Mouse (Mus musculus): Measurements from ENCODE around the gene Rnf130. TPM values are rescaled to one million over a fixed set of nuclear protein-coding genes. Genes with fewer than 3 reads are reported as not detected.

Gene Rnf130
- total RNA-seq, 2 experiments from 2014 or later: 63.4 to 115 TPM

DNA sequence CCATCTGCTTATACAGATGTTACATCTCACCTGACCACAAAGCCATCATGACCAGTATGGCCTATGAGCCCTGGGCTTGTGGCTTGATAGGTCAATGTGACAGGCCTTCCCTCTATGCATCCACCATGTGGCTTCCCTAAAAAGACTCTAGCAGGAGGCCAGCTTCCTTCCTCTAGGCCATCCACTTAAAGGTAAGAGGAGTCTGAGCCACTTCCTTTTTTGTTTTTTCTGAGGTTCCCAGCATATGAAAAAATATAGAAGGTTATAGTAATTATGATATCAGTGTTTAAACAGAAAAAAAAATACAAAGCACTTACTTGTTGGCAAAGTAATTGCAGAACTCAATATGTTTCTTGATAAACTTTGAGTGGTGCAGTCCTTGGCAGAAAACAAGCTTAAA is 6.3 kb upstream of the Rnf130 start:
- no peak for ATAC-seq (replicated peaks; ENCODE audit: low FRiP score, low TSS enrichment, poor library complexity, severe bottlenecking)

DNA sequence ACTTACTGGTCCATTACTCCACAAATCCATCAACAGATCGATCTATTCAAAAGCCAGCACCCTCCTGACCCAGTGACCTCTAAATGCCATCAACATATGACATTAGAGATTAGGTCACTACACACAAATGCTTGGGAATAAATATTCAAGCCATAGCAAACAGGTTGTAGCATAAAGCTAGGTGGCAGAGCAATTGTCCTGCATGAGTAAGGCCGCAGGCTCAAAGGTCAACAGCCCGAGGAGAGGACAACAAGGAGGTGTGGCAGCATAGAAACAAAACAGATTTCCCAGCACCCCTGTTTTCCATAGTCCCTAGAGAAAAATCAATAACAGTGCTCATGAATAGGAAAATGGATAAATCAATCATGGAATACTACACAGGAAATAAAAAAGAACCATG is 3.1 kb upstream of the Rnf130 start:
- no peak for ATAC-seq (replicated peaks; ENCODE audit: low FRiP score, low TSS enrichment, poor library complexity, severe bottlenecking)

DNA sequence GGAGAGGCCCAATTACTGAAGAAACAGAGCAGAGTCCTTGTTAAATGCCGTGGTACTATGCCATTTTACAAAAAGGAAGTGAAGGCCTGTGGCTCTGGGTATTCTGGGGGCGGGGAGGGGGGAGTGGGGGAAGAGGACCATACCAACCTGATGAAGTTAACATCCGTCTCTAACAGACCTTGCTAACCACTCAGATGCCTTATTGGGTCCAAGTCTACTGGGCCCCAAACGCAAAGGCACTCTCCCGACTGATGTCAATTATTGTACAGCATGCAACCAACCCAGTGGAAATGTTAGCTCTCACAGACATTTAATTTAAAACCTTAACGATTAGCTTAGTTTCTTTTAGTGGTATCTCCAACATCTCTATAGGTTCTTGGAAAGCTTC is 707 bp upstream of the Rnf130 start:
- ATAC-seq (replicated peaks; ENCODE audit: low FRiP score, low TSS enrichment, poor library complexity, severe bottlenecking): no peak

DNA sequence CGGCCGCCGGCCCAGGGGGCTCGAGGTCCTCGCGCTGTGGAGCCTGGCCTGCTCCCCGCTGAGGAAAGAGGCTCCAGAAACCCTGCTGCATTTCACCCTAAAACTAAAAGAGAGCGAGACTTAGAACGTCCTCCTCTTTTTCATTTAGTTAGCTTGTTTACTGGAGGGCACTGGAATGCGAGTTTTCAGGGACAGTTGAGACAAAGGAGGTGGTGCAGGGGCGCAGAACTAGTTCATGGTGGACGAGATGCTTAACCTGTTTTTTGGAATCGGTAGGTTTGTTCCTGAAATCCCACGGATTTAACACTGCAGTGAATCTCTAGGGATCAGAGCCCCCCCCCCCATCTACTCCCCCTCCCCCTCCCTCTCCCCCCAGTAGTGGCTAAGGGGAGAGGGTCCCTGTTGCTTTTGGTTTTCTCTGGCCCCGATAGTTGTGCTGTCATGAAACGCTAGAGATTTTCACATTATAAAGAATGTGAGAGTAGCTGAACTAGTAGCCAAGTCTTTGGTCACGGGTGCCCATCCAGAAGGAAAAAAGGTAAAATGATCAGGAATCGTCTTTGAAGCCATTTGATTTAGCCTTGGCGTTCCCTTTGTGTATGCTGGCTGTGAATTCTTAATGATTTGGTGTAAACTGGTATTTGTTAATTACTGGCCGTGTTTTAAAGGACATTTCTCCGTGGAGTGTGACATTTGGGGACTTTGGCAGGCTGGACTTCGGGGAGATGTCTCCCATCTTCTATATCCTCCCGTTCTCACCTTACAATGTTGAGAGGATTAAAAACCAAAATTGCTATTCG is 775 bp downstream of the Rnf130 start:
- no peak for ATAC-seq (replicated peaks; ENCODE audit: low FRiP score, low TSS enrichment, poor library complexity, severe bottlenecking)

DNA sequence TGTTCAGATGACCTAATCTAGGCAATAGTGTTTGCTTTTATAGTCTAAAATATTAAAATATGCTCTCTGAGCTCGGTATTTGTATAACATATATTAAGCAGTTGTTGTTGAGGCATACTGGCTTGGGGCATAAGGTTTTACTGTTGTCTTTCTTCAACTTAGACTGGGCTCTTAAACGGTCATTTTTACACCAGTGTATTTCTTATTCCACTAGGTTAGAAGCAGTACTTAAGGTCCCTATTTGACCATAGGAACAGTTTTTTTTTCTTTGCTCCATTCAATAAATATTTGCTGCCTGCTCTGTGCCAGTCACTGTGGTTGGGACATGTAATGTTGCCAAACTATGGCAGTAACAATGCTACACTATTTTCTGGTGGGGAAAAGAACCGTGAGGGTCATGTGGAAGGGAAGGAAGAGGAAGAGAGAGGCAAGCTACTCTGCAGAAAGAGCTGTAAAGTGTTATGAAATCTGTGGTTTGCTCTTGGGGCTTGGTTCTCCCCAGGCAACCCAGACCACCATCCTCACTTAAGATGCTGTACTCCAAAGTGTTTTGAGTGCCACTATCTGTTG is 1.5 kb downstream of the Rnf130 start:
- ATAC-seq (replicated peaks; ENCODE audit: low FRiP score, low TSS enrichment, poor library complexity, severe bottlenecking): no peak

DNA sequence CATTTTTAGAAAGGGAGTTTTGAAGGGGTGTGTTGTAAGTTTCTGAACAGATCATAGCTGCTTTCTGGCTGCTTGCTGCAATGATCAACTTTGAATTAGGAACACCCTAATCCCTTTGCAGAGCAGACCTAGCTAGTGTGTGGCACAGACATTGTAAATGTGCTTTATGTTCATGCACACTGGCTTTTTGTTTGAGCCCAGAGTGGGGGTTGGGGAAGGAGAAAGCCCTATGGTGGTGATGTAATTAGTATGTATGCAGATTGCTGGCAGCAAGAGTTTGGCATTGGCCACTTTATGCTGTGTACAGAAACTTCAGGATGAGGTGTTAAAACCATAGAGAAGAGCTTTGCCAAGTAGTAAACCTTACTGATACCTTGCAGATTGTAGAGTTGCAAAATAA is 3.3 kb downstream of the Rnf130 start:
- no peak for ATAC-seq (replicated peaks; ENCODE audit: low FRiP score, low TSS enrichment, poor library complexity, severe bottlenecking)

DNA sequence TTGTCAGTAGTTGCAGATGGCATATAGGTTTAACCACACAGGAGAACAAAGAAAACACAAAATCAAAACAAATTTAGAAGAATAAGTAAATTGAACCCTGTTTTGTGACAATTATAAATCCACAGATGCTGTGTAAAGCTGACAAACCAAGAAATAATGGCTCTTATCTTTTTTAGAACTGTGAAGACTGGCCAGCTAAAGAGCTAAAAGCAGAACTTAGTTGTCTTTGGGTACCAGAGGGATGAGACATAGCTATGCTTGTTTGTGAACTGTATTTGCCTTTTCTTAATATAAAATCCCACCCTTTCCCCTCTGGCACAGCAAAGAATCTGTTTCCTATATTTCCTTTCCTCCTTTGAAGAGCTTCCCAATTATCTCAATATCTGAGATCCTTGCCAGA is 9.0 kb downstream of the Rnf130 start:
- ATAC-seq (replicated peaks; ENCODE audit: low FRiP score, low TSS enrichment, poor library complexity, severe bottlenecking): no peak

DNA sequence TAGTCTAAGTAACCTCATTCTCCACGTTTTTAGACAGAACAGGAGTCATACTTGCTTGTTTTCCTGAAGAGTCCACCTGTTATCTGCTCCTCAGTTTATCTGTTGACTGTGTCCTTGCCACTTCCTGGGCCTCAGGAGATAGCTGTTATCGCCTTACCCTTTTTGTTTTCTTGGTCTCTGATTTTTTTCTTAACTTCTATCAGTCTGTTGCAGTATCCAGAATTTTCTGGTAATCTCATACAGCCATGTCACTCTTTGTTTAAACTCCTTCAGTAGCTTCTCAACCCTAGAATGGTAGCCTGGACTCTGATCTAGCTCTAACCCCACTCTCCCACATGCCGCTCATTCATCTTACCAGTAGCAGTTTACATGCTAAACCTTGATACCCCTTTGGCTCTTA is 10.6 kb downstream of the Rnf130 start:
- peak; percentile 81 for ATAC-seq (replicated peaks; ENCODE audit: low FRiP score, low TSS enrichment, poor library complexity, severe bottlenecking)

DNA sequence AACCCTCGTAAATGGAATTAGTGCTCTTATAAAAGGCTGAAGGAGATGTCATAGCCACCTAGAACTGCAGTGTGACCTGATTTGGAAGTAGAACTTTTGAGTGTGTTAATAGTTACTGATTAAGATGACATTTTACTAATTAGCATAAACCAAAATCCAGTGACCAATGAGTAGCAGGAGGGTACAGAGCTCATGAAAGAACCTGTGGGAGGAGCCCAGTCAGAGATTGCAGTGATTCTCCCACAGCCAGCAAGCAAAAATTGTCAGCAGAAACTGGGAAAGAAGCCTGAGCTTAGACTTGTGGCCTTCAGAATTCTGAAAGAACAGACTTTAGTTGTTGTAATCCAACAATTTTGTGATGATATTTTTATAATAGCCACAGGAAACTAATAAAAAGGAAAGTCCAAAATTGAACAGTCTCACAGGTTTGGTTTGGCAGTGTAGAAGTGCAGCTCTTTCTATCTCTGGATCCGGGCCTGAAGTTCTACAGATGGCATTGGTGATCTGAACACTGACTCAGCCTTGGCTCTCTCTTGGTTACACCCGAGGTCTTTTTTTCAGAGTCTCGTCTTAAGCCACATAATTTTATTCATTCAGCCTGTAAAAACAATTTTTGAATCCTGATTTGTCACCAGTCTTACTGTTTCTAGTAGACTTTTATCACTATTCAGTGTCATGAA is 11.8 kb downstream of the Rnf130 start:
- ATAC-seq (replicated peaks; ENCODE audit: low FRiP score, low TSS enrichment, poor library complexity, severe bottlenecking): peak; percentile 72; the same call in 1 of the 2 replicates

DNA sequence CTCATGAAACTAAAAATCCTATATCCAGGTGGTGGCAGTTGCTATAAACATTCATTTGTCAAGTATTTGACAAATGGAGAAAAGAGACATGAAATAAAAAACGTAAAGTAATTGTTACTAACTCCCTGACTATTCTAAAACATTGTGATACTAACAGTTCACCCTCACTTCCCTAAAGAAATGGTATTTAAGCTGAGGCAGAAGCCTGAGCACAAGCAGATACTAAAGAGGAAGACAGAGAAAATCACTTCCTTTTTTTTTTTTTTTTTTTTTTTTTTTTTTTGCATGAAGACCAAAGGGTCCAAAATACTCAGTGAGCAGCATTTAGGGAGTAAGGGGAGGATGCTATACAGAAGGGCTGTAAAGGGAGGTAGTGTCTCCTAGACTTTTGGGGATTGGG is 13.6 kb downstream of the Rnf130 start:
- ATAC-seq (replicated peaks; ENCODE audit: low FRiP score, low TSS enrichment, poor library complexity, severe bottlenecking): no peak

DNA sequence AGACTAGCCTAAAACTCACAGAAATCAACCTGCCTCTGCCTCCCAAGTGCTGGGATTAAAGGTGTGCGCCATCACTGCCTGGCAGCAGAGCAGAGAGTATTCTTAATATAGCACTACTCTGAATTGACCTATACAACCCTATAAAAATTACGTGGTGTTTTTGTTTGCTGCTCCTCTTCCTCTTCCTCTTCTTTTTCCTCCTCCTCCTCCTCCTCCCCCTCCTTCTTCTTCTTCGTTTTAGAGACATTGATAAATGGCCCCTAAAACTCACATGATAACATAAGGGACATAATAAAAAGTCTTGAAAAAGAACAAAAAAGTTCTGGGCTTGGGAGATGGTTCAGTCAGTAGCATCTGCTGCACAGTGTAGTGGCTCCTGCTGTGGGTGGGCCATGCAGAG is 16.0 kb downstream of the Rnf130 start:
- ATAC-seq (replicated peaks; ENCODE audit: low FRiP score, low TSS enrichment, poor library complexity, severe bottlenecking): no peak

DNA sequence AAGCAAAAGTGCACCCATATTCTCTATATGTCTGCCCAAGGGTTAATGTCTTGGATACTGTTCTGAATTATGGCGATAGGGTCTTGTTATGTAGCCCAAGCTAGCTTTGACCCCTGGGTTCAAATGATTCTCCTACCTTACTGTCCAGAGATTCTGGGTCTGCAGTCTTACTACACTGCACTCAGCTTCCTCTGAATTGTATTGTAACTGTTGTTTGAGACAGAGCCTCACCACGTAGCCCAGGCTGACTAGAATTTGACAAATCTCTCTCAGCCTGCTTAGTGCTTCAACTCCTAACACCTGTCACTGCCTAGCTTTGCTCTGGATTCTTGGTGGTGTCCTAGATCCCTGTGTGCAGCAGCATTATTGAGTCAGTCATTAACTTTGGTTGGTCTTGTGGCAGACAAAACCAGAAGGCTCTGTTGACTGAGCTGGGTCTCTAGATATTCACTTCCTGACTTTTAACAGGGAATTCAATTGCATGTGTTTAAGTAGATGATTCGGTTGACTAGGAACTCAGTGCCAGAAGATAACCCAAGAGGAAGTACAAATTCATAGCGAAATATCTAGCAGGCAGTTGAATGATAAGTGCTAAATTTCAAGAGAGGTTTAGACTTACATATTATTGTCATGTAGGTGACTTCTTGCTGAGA is 17.3 kb downstream of the Rnf130 start:
- ATAC-seq (replicated peaks; ENCODE audit: low FRiP score, low TSS enrichment, poor library complexity, severe bottlenecking): peak; percentile 38; the same call in 1 of the 2 replicates

DNA sequence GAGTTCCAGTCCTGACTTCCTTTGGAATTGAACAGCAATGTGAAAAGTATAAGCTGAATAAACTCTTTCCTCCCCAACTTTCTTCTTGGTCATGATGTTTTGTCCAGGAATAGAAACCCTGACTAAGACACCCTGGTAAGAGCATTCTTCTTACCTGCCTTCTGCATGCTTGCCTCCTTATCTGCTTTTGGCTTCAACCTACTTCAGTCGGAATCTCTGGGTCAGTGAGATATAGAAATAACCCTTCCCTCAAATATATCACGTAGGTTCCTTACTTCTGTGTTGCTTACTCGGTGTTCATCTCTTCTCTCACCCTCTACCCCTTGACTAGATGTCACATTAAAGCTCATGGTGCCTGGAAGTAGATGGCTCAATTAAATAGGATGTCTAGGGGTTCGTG is 19.3 kb downstream of the Rnf130 start:
- ATAC-seq (replicated peaks; ENCODE audit: low FRiP score, low TSS enrichment, poor library complexity, severe bottlenecking): peak; percentile 87

DNA sequence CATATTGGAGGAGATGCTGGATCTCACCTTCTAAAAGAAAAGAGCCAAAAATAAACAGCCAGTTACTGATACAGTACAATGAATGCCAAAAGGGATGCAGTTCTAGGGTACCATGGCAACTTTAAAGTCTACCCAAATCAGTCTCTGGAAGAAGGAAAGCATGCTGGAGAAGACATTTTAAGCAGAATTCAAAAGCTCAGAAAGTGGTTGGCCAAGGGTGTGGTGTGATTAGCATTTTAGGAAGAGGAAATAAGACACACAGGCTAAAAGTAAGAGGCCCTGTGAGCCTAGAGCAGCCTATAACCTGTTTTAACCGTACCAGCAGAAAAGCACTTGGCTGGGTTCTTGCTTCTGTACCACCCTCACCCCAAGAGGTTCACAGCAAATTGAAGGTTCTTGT is 22.5 kb downstream of the Rnf130 start:
- peak; percentile 25; the same call in 1 of the 2 replicates for ATAC-seq (replicated peaks; ENCODE audit: low FRiP score, low TSS enrichment, poor library complexity, severe bottlenecking)

DNA sequence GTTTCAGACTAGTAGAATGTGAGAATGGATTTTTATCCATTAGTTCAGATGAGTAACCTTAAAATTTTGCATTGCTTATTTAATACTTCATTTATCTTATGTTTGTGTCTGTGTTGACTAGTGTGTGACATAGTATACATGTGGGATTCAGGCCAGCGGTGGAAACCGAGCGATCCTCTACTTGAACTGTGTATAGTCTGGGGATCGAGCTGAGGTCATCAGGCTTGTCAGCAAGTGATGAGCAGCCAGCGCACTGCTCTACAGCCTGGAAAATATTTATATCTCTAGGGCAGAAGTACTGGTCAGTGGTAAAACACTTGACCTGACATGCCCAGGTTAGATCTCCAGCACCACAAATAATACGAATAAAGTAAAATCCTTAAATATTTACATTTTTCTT is 23.0 kb downstream of the Rnf130 start:
- ATAC-seq (replicated peaks; ENCODE audit: low FRiP score, low TSS enrichment, poor library complexity, severe bottlenecking): no peak

DNA sequence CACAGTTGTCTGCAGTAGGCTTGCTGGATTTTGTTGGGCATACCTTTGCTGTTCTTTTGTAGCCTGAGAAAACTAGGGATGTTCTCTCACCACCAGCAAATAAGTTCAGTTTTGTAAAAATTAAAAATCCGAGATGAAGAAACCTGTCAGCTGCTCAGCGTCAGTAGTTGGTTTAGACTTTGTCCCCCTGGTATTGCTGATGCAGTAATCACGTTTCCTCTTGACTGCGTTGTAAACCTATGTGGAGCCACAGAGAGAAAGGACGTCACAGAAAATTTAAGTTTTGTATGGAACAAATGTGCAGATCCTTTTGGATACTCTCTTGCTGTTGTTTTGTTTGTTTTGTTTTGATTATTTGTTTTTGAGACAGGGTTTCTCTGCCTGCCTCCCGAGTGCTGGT is 25.2 kb downstream of the Rnf130 start:
- no peak for ATAC-seq (replicated peaks; ENCODE audit: low FRiP score, low TSS enrichment, poor library complexity, severe bottlenecking)

DNA sequence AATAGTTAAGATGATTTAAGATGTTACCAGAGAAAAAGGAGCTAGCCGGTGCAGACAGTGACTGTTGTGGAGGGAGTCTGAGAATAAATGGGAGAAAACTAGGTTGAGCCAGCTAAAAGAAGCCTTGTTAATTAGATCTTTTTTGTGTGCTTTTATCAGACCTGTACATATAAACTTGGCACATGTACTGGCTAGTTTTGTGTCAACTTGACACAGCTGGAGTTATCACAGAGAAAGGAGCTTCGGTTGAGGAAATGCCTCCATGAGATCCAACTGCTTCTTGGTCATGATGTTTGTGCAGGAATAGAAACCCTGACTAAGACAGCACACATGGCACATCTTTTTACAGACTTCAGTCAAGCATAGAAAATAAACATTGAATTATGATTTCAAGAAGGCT is 32.6 kb downstream of the Rnf130 start:
- ATAC-seq (replicated peaks; ENCODE audit: low FRiP score, low TSS enrichment, poor library complexity, severe bottlenecking): no peak

DNA sequence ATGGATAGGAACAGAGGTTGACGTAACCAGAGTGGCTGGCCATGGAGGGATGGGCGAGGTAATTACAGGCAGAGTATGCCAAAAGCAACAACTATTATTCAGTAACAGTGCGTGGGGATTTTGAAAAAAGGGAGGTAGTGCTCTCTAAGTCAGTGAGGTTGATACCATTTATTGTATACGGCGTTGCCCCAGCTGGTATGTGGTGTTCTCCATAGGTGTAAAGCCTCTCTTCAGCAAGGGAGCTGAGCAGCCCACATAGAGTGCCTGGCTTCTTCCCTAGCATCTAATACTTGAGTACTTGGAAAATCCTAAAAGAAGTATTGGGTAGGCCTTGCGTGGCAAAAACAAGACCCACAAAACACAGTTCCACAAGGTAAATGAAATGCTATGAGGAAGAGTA is 33.1 kb downstream of the Rnf130 start:
- ATAC-seq (replicated peaks; ENCODE audit: low FRiP score, low TSS enrichment, poor library complexity, severe bottlenecking): no peak

DNA sequence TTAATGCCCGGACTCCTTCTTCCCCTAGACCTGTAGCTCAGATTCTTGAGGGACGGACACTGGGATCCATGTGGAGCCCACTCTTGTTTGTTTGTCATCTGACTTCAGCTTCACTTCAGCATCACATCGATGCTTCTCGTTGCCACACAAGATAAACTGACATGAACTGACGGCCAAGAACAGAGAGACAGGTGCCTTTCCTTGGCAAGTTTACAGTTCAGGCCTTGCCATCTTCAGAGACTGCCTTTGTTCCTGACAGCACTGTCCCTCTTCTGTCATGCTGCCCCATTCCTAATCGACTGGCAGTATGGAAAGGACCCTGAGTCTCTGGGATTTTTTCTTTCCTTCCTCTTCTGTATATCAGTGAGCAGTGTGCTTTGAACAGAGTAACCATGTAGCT is 33.9 kb downstream of the Rnf130 start:
- ATAC-seq (replicated peaks; ENCODE audit: low FRiP score, low TSS enrichment, poor library complexity, severe bottlenecking): no peak

DNA sequence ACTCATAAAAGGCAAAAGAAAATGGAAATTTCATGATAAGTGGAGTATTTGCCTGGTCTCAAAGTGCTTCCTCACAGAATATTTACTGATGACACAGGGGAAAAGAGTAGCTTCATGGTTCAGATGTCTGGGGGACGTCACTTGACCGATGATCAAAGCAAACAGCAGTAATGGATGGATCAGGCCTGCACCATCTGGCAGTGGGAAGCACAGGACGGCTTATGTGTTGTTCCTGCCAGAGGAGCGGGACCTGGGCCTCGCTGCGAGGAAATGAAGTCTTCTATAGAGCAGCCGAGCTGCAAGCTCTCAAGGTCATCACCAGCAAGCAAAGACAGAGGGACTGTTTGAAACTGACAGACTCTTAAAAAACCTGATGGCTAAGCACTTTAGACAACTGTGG is 37.0 kb downstream of the Rnf130 start:
- ATAC-seq (replicated peaks; ENCODE audit: low FRiP score, low TSS enrichment, poor library complexity, severe bottlenecking): no peak

All from megakaryocyte-erythroid progenitor cell, adult 5-6 weeks (primary cell).